Mouse (Mus musculus) thymus, adult 2 months (tissue): ENCODE data around the gene Syt7.

ENCODE experiments used
- CTCF ChIP-seq: fragments of 200-500 bp; IDR thresholded peaks from 2 replicates; pipeline ENCODE4 v1.5.1; 2012; ENCODE audit warnings: mild to moderate bottlenecking, control low read depth, low read length, moderate library complexity, borderline replicate concordance; ENCODE audit not compliant: control insufficient read depth, poor library complexity, insufficient read depth; ENCODE audit errors: extremely low read depth
- POLR2A ChIP-seq: fragments of 200-500 bp; IDR thresholded peaks from 2 replicates; pipeline ENCODE4 v1.6.1; 2012; ENCODE audit warnings: mild to moderate bottlenecking, low read length, control low read depth, moderate library complexity; ENCODE audit not compliant: control insufficient read depth, poor library complexity, insufficient read depth; ENCODE audit errors: extremely low read depth

GRCm38 (mm10) chr19:10426793-10427192 lies 37.9 kb downstream of the Syt7 start:
- TF ChIP-seq POLR2A (no peak), CTCF (no peak)
